Mouse (Mus musculus) stomach, embryonic 15.5 days (tissue): Measurements from ENCODE around the gene Loxl3. TPM values are rescaled to one million over a fixed set of nuclear protein-coding genes. Genes with fewer than 3 reads are reported as not detected.

ENCODE experiments used
- ATAC-seq: fragments of 200-750 bp; cut with Nextera tagmentation; 2 replicates; pipeline ENCODE4 v1.8.0; 2017; ENCODE audit warnings: low read depth, moderate number of reproducible peaks, moderate TSS enrichment; ENCODE audit not compliant: insufficient read depth, low FRiP score
- H3K27ac ChIP-seq: fragments of 300-500 bp; sonication (generic); 2 replicates; pipeline ENCODE4 v1.5.1; 2015; ENCODE audit warnings: mild to moderate bottlenecking, inconsistent platforms
- H3K27me3 ChIP-seq: fragments of 300-500 bp; sonication (generic); replicated peaks from 2 replicates; pipeline ENCODE4 v1.6.1; 2015; ENCODE audit warnings: inconsistent platforms
- H3K36me3 ChIP-seq: fragments of 300-500 bp; sonication (generic); 2 replicates; pipeline ENCODE4 v1.6.1; 2015; ENCODE audit warnings: inconsistent platforms
- H3K4me1 ChIP-seq: fragments of 300-500 bp; sonication (generic); 2 replicates; pipeline ENCODE4 v1.6.1; 2015; ENCODE audit warnings: inconsistent platforms
- H3K4me2 ChIP-seq: fragments of 300-500 bp; sonication (generic); 2 replicates; pipeline ENCODE4 v1.6.1; 2015; ENCODE audit warnings: mild to moderate bottlenecking, inconsistent platforms
- H3K4me3 ChIP-seq: fragments of 300-500 bp; sonication (generic); replicated peaks from 2 replicates; pipeline ENCODE4 v1.5.1; 2015; ENCODE audit warnings: inconsistent platforms
- H3K9ac ChIP-seq: fragments of 300-500 bp; sonication (generic); 2 replicates; pipeline ENCODE4 v1.6.1; 2015; ENCODE audit warnings: inconsistent platforms
- H3K9me3 ChIP-seq: fragments of 300-500 bp; sonication (generic); 2 replicates; pipeline ENCODE4 v1.6.1; 2016; ENCODE audit warnings: inconsistent platforms
- WGBS: fragments of 180-500 bp; shearing (Covaris S2); methylation state at CpG from one replicate; pipeline ENCODE4 v1.1.7; 2015; 5-methylcytosine and 5-hydroxymethylcytosine counted together
- polyA plus RNA-seq: library from polyadenylated mRNA; unstranded; fragments of >200 nt; fragmentation: Nextera tagmentation; extraction: Ambion mirVana; gene quantifications from 2 replicates; pipeline ENCODE4 v1.2.1, GENCODE M21; 2015

The Loxl3 gene
- polyA plus RNA-seq, 1 experiment from 2014 or later: 16.2 TPM

DNA sequence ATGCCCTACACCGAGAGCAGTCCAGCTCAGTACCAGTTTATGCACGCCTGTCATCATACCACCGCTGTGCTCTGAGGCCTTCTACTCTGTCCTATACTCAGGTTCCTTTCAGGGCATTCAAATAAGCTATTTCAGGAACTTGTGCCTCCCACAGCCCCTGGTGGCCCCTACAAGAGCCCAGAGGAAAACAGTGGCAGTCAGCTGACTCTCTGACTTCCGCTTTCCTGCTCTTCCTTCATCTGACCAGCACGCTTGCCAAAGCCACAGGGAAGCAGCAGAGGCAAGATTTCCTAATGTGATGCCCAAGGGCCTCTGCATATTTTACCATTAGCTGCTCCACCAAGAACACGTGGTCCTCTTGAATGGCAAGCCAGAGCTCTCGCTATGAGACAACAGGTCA lies 29.1 kb upstream of the Loxl3 start:
- no peak for ATAC-seq
- Histone ChIP-seq H3K4me2 (no peak overlapping the region), H3K9ac (no peak overlapping the region), H3K27ac (no peak overlapping the region), H3K36me3 (no peaks in the 10 kb centered on the region), H3K4me1 (0 out of 2 replicates have a peak, but pooled peaks cover 4% of the 10 kb centered on the region), H3K27me3 (no peaks in the 10 kb centered on the region), H3K4me3 (no peak overlapping the region), H3K9me3 (no peaks in the 10 kb centered on the region)
- WGBS: 51% methylated on average over 7 of the region's 7 CpGs

DNA sequence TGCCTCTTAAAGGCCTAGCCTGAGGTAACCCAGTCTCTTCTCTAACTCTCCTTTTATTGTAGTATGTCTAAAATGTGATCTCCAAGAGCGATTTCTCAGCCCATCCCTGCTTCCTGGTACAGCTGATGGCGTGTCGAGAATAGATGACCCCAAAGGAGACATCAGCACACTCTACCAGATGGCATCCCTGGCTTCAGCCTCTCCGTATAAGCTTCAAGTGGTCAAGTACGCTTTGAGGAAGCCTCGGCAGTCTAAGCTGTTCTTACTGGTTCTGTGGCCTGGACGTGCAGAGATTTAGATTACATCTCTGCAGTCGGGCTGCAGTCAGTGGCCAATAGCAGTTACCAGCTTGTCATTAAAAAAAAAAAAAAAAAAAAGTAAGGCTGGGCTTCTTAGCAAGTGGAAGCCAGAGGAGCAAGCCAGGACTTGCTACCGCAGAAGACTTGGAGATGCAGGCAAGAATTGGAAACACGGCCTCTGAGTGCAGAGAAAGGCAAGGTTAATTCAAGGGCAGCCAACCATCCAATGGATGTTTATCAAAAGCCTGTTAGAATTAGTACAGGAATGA lies 28.4 kb upstream of the Loxl3 start:
- no peak overlapping the region for H3K4me3 ChIP-seq
- 74% methylated on average over 10 of the region's 10 CpGs for whole genome bisulfite sequencing
- no peak overlapping the region for H3K4me2 ChIP-seq
- 0 out of 2 replicates have a peak, but pooled peaks cover 4% of the 10 kb centered on the region for H3K4me1 ChIP-seq
- no peak for ATAC-seq
- H3K27me3 ChIP-seq: no peaks in the 10 kb centered on the region
- H3K27ac ChIP-seq: 0 out of 2 replicates have a peak overlapping the region, but pooled peaks have one; percentile 41
- H3K36me3 ChIP-seq: no peaks in the 10 kb centered on the region
- no peaks in the 10 kb centered on the region for H3K9me3 ChIP-seq
- no peak overlapping the region for H3K9ac ChIP-seq

DNA sequence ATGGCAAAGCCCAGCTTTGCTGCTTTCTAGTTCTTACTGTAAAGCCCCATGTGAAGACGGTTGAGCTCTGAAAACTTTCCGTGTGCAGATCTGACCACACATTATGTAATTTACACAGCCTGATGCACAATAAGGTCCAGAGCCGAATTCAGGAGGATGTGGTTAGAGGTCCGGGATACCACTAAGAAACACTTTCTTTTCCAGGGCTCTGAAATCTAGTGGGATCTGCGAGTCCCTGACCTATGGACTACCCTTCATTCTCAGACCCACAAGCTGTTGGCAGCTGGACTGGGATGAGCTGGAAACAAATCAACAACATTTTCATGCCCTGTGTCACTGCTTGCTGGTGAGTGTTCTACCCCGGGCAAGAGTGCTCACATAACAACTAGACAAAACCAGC lies 27.9 kb upstream of the Loxl3 start:
- H3K9me3 ChIP-seq: no peaks in the 10 kb centered on the region

DNA sequence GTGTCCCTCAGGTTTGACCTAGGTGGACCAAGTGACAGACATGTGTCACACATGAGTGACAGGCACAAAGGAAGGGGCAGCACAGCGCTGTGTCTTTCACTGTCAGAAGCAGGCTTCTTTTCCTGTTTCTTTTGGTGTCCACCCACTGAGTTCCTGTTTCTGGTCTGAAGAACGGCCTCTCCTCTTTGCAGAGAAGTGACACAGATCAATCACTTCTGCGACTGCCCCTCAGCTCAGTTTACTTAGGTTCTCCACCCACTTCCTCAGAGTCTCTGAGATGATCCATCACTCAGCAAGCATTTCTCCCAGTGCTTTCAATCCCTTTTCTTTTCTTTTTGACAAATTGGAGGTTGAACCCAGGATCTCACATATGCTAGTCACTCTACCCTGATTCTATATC lies 25.3 kb upstream of the Loxl3 start:
- no peaks in the 10 kb centered on the region for H3K36me3 ChIP-seq
- whole genome bisulfite sequencing: 37% methylated on average over 3 of the region's 3 CpGs
- no peak for ATAC-seq

More for the DNA sequence above, 27.9 kb upstream of the Loxl3 start:
- Histone ChIP-seq H3K4me1 (0 out of 2 replicates have a peak, but pooled peaks cover 4% of the 10 kb centered on the region), H3K4me3 (no peak overlapping the region), H3K4me2 (no peak overlapping the region), H3K36me3 (no peaks in the 10 kb centered on the region), H3K9ac (no peak overlapping the region), H3K27ac (no peak overlapping the region), H3K27me3 (no peaks in the 10 kb centered on the region)
- 67% methylated on average over 6 of the region's 6 CpGs for WGBS
- ATAC-seq: no peak

DNA sequence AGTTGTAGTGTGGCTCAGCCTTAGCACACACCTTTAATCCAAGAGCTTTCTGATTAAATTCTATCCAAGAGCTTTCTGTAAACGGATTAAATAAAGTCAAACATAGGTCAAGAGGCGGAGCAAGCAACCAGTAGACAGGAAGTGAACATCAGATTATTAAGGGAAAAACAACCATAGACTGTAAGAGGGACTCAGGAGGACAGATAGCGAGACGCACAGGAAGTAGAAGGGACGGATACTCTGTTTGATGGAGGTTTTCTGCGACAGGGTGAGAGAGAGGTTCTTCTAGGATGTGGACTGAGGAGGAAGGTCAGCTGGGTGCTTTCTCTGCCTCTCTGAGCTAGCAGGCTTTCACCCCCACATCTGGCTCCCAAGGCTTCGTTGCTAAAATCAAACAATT lies 24.0 kb upstream of the Loxl3 start:
- H3K36me3 ChIP-seq: no peaks in the 10 kb centered on the region
- no peak overlapping the region for H3K4me2 ChIP-seq
- ATAC-seq: no peak
- H3K4me3 ChIP-seq: no peak overlapping the region
- WGBS: 39% methylated on average over 7 of the region's 7 CpGs
- H3K4me1 ChIP-seq: 0 out of 2 replicates have a peak, but pooled peaks cover 3% of the 10 kb centered on the region
- no peaks in the 10 kb centered on the region for H3K9me3 ChIP-seq
- peak overlapping the region; percentile 38; the same call in 1 of the 2 replicates for H3K27ac ChIP-seq
- H3K9ac ChIP-seq: no peak overlapping the region
- H3K27me3 ChIP-seq: no peaks in the 10 kb centered on the region

More for the DNA sequence above, 25.3 kb upstream of the Loxl3 start:
- Histone ChIP-seq H3K4me1 (0 out of 2 replicates have a peak, but pooled peaks cover 4% of the 10 kb centered on the region), H3K27ac (no peak overlapping the region), H3K9ac (no peak overlapping the region), H3K4me2 (no peak overlapping the region), H3K27me3 (no peaks in the 10 kb centered on the region), H3K9me3 (no peaks in the 10 kb centered on the region), H3K4me3 (no peak overlapping the region)

DNA sequence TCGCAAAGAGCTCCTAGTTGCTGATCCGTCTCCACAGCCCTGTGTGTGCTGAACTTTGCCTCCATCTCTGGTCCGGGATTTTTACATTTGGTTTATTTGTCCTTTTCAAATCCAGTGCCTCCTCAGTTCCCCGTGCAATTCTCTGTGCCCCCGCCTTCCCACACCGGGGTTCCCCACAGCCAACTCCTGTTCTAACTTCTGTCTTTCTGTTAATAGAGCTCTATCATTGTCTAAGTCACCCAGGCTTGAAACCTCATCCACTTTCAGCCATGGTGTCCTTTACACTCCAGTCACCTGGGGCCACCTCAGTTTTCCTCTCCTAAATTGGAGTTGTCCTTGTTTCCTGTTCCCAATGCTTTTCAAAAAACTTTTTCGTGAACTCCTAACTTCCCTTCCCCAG lies 22.7 kb upstream of the Loxl3 start:
- Histone ChIP-seq H3K36me3 (no peaks in the 10 kb centered on the region), H3K9me3 (no peaks in the 10 kb centered on the region), H3K9ac (no peak overlapping the region), H3K4me3 (no peak overlapping the region), H3K27me3 (no peaks in the 10 kb centered on the region), H3K27ac (peak overlapping the region; percentile 26; the same call in 1 of the 2 replicates), H3K4me1 (no peaks in the 10 kb centered on the region), H3K4me2 (no peak overlapping the region)
- 84% methylated on average over 7 of the region's 7 CpGs for WGBS
- no peak for ATAC-seq

DNA sequence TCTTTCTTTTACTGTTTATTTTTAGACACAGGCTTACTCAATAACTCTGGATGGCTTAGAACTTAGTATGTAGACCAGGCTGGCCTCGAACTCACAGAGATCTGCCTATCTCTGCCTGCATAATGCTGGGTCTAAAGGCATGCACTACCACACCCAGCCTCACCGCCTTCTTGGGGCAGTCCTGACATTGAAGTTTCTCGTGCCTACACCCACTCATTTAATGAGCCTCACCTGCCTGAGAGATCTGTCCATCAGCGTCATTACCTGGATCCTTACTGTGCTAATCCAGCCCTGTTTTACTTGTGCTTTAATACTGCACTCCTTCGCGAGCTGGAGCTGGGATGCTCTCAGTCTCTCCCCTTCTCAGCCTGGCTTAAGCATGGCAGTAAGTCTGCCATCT lies 22.2 kb upstream of the Loxl3 start:
- WGBS: 70% methylated on average over 6 of the region's 6 CpGs
- Histone ChIP-seq H3K27me3 (no peaks in the 10 kb centered on the region), H3K4me1 (no peaks in the 10 kb centered on the region), H3K4me2 (no peak overlapping the region), H3K36me3 (no peaks in the 10 kb centered on the region), H3K27ac (no peak overlapping the region), H3K9me3 (no peaks in the 10 kb centered on the region), H3K9ac (no peak overlapping the region), H3K4me3 (no peak overlapping the region)
- ATAC-seq: no peak

DNA sequence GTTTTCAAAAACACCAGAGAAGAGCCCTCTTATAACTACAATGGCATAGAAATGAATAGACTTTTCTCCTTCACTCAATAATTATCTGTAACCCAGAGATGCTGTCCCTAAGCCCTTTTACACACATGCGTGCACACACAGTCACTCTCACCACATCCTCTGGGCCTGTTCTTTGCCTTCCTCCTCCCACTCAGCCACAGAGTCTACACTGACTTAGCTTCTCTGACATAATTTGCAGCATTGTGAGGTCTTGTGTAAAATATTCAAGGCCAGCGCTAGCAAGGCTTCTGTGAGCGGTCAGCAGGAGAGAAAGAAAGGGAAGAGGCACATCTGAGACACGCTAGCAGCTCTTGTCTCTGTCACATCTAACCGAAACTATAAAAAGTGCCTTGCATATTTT lies 20.5 kb upstream of the Loxl3 start:
- Histone ChIP-seq H3K9ac (no peak overlapping the region), H3K27me3 (no peaks in the 10 kb centered on the region), H3K9me3 (no peaks in the 10 kb centered on the region), H3K27ac (no peak overlapping the region), H3K36me3 (no peaks in the 10 kb centered on the region), H3K4me3 (no peak overlapping the region), H3K4me1 (no peaks in the 10 kb centered on the region), H3K4me2 (no peak overlapping the region)
- no peak for ATAC-seq
- whole genome bisulfite sequencing: 73% methylated on average over 5 of the region's 5 CpGs

DNA sequence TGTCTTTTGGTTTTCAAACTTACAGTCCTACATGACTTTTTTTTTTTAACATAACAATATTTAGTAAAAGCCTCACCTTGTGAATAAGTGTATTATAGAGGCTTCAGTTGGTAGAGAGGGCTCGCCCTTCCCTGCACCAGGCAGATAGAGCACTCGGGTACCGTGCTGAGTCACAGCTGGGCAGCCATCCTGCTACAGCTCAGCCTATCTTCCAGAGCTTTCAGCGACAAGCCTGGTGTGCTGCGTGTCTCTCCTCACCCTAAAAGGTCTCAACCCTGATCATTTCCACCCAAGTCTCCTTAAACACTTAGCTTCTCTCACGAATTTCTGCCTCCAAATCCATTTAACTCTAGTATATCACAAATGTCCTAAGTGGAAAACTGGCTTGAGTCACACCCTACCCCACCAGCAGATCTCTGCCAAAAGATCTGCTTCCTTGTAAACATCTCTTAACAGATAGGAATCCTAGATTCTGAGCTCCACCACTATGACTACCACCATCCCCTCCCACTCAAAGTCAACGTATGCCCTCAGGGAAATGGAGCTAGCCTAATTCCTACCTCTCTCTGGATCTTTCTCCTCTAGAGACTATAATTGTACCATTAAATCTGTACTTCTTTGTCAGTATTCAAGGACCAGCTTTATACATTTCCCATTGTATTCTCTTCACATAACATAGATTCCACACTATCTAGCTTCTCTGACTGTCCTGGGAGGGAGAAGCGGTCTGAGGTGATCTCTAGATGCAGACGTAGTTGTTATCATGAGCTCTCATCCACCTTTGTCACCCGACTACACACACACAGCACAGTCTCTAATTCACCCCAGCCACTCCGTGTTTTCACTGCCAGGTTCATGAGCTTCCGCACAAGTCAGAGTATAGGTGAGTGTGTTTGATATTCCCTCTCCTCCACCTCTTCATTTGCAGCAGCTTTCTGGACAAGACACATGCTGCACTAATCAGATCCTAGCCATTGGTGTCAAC lies 19.2 kb upstream of the Loxl3 start:
- Histone ChIP-seq H3K9me3 (no peaks in the 10 kb centered on the region), H3K4me3 (no peak overlapping the region), H3K27me3 (no peaks in the 10 kb centered on the region), H3K9ac (no peak overlapping the region), H3K4me2 (no peak overlapping the region), H3K4me1 (no peaks in the 10 kb centered on the region), H3K36me3 (no peaks in the 10 kb centered on the region), H3K27ac (0 out of 2 replicates have a peak overlapping the region, but pooled peaks have one; percentile 4)
- 64% methylated on average over 12 of the region's 12 CpGs for WGBS
- peak; percentile 96 for ATAC-seq

DNA sequence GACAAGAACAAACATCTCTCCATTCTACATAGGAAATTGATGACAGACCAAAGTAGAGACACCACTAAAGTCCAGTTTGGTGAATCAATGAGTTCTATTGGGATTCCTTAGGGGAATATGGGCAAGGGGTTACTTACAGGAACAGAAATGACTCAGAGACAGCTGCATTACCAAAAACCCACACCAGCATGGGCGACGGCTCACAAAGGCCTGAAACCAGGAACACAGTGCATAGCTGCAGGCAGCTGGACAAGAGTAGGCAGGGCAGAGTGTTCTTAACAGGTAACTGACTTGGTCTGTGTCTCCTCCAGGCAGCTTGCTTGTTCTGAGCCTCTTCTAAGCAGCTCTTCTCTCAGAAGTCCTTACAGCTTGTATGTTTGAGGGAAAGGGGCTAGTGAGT lies 18.2 kb upstream of the Loxl3 start:
- Histone ChIP-seq H3K9me3 (no peaks in the 10 kb centered on the region), H3K36me3 (no peaks in the 10 kb centered on the region), H3K27me3 (no peaks in the 10 kb centered on the region), H3K27ac (no peak overlapping the region), H3K4me2 (no peak overlapping the region), H3K4me3 (no peak overlapping the region), H3K9ac (no peak overlapping the region), H3K4me1 (no peaks in the 10 kb centered on the region)
- no peak for ATAC-seq
- 80% methylated on average over 2 of the region's 2 CpGs for WGBS

DNA sequence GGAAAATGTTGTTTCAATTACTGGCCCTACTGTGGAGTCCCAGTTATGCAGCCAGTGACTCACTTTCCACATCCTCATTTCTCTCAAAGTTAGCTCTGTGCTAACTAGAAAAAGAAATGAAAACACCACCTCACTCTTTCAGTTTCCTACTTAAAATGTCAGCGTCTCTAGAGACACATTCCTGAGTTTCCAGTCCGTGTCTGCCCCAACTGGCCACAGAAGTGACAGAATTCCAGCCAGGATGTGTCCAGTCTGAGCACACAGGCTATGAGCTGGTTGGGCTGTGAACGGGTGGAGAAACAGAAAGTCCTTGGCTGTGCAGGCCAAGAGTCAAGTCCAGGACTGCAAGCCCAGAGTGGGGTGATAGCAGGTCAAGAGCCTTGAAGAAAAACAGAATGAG lies 16.8 kb upstream of the Loxl3 start:
- no peak for ATAC-seq
- 56% methylated on average over 3 of the region's 3 CpGs for WGBS
- Histone ChIP-seq H3K4me2 (no peak overlapping the region), H3K4me1 (no peaks in the 10 kb centered on the region), H3K4me3 (no peak overlapping the region), H3K27ac (no peak overlapping the region), H3K36me3 (no peaks in the 10 kb centered on the region), H3K27me3 (no peaks in the 10 kb centered on the region), H3K9me3 (no peaks in the 10 kb centered on the region), H3K9ac (no peak overlapping the region)

DNA sequence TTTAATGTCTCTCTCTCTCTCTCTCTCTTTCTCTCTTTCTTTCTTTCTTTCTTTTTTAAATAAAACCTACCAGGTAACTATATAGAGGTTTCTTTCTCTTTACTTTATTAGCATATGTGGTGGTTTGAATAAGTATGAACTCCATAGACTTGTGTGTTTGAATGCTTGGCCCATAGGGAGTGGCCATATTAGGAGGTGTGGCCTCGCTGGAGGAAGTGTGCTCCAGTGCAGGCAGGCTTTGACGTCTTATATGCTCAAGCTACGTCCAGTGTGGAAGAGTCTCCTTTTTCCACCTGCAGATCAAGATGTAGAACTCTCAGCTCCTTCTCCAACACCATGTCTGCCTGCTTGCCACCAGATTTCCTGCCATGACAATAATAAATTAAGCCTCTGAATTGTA lies 14.9 kb upstream of the Loxl3 start:
- H3K4me3 ChIP-seq: no peak overlapping the region
- H3K9ac ChIP-seq: no peak overlapping the region
- no peaks in the 10 kb centered on the region for H3K9me3 ChIP-seq
- 82% methylated on average over 3 of the region's 3 CpGs for WGBS
- H3K4me1 ChIP-seq: no peaks in the 10 kb centered on the region
- no peak overlapping the region for H3K4me2 ChIP-seq
- no peak for ATAC-seq
- H3K27me3 ChIP-seq: no peaks in the 10 kb centered on the region
- no peak overlapping the region for H3K27ac ChIP-seq
- no peaks in the 10 kb centered on the region for H3K36me3 ChIP-seq
